Mouse (Mus musculus): ENCODE measurements around the gene Elavl3. TPM values are rescaled to one million over a fixed set of nuclear protein-coding genes. Genes with fewer than 3 reads are reported as not detected.
A peak's percentile ranks its signal among the peaks of the same experiment; 100 is the strongest.
"Not testable (repeated sequence)": the region's sequence is repeated elsewhere in the genome, so short reads cannot be mapped to it uniquely, and the experiment has no call there.

Gene Elavl3
- polyA plus RNA-seq, 1 experiment from 2014 or later: 0.73 TPM

DNA sequence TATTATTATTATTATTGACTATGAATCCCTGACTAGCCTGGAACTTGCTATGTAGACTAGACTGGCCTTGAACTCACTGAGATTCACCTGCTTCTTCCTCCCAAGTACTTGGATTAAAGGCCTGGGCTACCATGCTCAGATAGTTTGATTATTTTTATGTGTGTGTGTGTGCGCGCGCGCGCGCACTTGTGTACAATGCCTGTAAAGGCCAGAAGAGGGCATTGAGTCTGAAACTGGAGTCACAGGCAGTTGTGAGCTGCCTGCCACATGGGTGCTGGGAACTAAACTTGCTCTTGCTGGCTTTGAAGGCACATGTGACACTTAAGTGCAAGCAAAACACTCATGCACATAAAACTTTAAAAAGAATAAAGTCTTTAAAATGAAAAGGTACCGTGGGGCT is 37.5 kb upstream of the Elavl3 start:
- no peak for TF ChIP-seq EP300 (optimal IDR thresholded peaks at IDR 0.05)
- no peak for TF ChIP-seq CTCF (IDR thresholded peaks at IDR 0.05; ENCODE audit: low read depth)
- Histone ChIP-seq H3K4me1 (replicated peaks; ENCODE audit: control insufficient read depth, insufficient read depth) (no peaks in the 10 kb centered on the region), H3K27ac (replicated peaks) (no peak overlapping the region), H3K4me2 (replicated peaks; ENCODE audit: low read depth) (no peak overlapping the region), H3K27me3 (ENCODE audit: control insufficient read depth, insufficient read depth, low read length) (no peaks in the 10 kb centered on the region), H3K36me3 (ENCODE audit: control insufficient read depth, insufficient read depth, low read length) (no peaks in the 10 kb centered on the region), H3K4me3 (ENCODE audit: low read depth, low read length) (no peak overlapping the region), H3K9ac (ENCODE audit: low read length) (no peak overlapping the region), H3K9me3 (ENCODE audit: control insufficient read depth, low read length) (no peaks in the 10 kb centered on the region)
- no peak for DNase-seq (ENCODE audit: low spot score)
- ATAC-seq (ENCODE audit: low FRiP score, low TSS enrichment): no peak
- WGBS: 97% methylated on average over 7 of the region's 7 CpGs

DNA sequence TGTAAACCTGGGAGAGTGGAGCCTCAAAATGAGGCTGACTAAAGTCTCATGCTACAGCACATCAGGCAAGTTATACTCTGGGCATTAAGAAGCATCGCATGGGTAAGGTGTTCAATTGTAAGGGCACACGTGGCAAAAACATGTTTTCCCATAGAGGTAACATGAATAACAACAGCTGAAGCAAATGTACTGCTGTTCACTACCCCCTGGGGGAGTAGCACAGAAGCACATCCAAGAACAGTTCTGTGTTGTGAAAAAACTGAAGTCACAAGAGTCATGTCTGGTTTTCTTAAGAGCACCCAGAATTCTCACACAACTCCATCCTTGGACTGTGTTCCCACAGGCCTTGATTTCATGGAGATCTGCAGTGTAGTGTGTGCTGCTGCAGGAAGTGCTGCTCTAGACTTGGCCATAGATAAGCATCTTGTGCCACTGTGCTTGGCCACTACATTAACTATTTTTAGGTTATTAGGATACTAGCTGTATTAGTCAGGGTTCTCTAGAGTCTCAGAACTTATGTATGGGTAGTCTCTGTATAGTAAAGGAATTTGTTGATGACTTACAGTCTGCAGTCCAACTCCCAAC is 35.3 kb upstream of the Elavl3 start:
- Histone ChIP-seq H3K36me3 (ENCODE audit: control insufficient read depth, insufficient read depth, low read length) (no peaks in the 10 kb centered on the region), H3K27ac (replicated peaks) (no peak overlapping the region), H3K4me3 (ENCODE audit: low read depth, low read length) (no peak overlapping the region), H3K9ac (ENCODE audit: low read length) (no peak overlapping the region), H3K9me3 (ENCODE audit: control insufficient read depth, low read length) (no peaks in the 10 kb centered on the region), H3K27me3 (ENCODE audit: control insufficient read depth, insufficient read depth, low read length) (no peaks in the 10 kb centered on the region), H3K4me1 (replicated peaks; ENCODE audit: control insufficient read depth, insufficient read depth) (no peaks in the 10 kb centered on the region), H3K4me2 (replicated peaks; ENCODE audit: low read depth) (no peak overlapping the region)
- ATAC-seq (ENCODE audit: low FRiP score, low TSS enrichment) (no peak), DNase-seq (ENCODE audit: low spot score) (no peak)
- WGBS: 88% methylated on average over 2 of the region's 2 CpGs
- TF ChIP-seq EP300 (optimal IDR thresholded peaks at IDR 0.05): no peak
- TF ChIP-seq CTCF (IDR thresholded peaks at IDR 0.05; ENCODE audit: low read depth): no peak

DNA sequence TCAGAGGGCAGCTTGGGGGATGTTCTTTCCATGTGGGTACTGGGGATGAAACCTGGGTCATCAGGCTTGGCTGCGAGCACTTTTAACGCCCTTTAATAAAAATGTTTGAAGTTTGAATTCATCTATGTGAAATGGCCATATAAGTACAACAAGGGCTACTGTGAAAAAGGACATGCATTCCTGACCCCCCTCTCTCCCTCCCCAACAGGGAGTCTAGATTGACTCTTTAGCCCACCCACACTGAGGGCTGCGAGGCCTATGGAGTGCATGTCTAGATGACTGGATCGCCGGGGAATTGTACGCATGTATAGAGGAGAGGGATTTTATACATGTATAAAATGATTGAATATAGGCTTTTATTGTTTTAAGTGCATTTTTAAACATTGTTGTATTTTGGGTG is 34.2 kb upstream of the Elavl3 start:
- peak; percentile 25; the same call in 1 of the 2 replicates for ATAC-seq (ENCODE audit: low FRiP score, low TSS enrichment)
- Histone ChIP-seq H3K27me3 (ENCODE audit: control insufficient read depth, insufficient read depth, low read length) (no peaks in the 10 kb centered on the region), H3K4me2 (replicated peaks; ENCODE audit: low read depth) (peak overlapping the region; percentile 74), H3K4me1 (replicated peaks; ENCODE audit: control insufficient read depth, insufficient read depth) (no peaks in the 10 kb centered on the region), H3K27ac (replicated peaks) (peak overlapping the region; percentile 93), H3K9me3 (ENCODE audit: control insufficient read depth, low read length) (no peaks in the 10 kb centered on the region), H3K4me3 (ENCODE audit: low read depth, low read length) (peak overlapping the region; percentile 69), H3K36me3 (ENCODE audit: control insufficient read depth, insufficient read depth, low read length) (no peaks in the 10 kb centered on the region), H3K9ac (ENCODE audit: low read length) (peak overlapping the region; percentile 70)
- 43% methylated on average over 6 of the region's 6 CpGs for WGBS
- TF ChIP-seq EP300 (optimal IDR thresholded peaks at IDR 0.05) (peak; percentile 35), CTCF (IDR thresholded peaks at IDR 0.05; ENCODE audit: low read depth) (no peak)
- no peak for DNase-seq (ENCODE audit: low spot score)

DNA sequence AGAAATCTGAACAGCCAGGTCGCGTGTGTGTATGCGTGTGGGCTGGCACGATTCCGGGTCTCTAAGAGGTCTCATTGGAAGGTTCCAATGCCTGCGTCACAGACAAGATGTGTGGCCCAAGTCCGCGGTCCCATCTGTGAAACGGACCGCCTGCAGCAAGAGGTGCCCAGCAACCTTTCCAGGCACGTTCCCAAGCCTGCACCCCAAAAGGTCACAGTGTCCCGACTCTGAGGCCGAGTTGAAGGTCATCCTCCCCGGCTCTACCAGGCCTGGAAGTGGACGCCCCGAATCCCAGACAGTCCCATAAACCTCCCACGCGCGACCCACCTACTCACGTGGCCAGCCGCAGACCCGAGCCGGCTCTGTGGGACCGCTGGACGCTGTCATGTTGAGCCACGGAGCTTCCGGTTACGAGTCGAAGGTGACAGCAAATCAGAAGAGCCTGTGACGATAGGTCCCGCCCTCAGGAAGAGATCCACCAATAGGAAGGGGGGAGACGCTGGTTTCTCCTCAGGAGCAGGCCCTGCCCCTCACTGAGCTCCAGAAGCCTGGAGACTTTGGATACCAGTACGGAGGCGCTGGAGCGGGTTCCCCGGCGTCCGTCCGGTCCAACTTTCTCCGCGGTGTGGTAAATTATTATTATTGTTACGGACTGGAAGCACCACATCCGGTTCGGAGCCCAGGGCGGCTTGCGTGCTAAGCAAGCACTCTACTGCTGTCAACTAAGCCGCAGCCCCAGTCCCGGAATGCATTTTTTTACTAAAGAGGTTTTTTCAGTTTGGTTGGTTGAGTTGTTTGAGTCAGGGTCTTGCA is 33.4 kb upstream of the Elavl3 start, which contains the start of gene Ecsit:
Gene Ecsit, minus strand, starts transcription at position 417 of the 813 bp plus-strand sequence.
- TF ChIP-seq EP300 (optimal IDR thresholded peaks at IDR 0.05): no peak
- TF ChIP-seq CTCF (IDR thresholded peaks at IDR 0.05; ENCODE audit: low read depth): 0 out of 2 replicates have a peak, but pooled peaks have one; percentile 1
- Histone ChIP-seq H3K27ac (replicated peaks) (peak within 1 kb of the TSS; percentile 93), H3K4me1 (replicated peaks; ENCODE audit: control insufficient read depth, insufficient read depth) (no peaks in the 10 kb centered on the region), H3K9me3 (ENCODE audit: control insufficient read depth, low read length) (no peaks in the 10 kb centered on the region), H3K27me3 (ENCODE audit: control insufficient read depth, insufficient read depth, low read length) (no peaks in the 10 kb centered on the region), H3K9ac (ENCODE audit: low read length) (peak within 1 kb of the TSS; percentile 77), H3K36me3 (ENCODE audit: control insufficient read depth, insufficient read depth, low read length) (no peaks in the 10 kb centered on the region), H3K4me3 (ENCODE audit: low read depth, low read length) (peak within 1 kb of the TSS; percentile 69), H3K4me2 (replicated peaks; ENCODE audit: low read depth) (peak within 1 kb of the TSS; percentile 74)
- DNase-seq (ENCODE audit: low spot score) (peak; percentile 93), ATAC-seq (ENCODE audit: low FRiP score, low TSS enrichment) (peak; percentile 99)
- WGBS: under 1% methylated on average over 48 of the region's 48 CpGs

DNA sequence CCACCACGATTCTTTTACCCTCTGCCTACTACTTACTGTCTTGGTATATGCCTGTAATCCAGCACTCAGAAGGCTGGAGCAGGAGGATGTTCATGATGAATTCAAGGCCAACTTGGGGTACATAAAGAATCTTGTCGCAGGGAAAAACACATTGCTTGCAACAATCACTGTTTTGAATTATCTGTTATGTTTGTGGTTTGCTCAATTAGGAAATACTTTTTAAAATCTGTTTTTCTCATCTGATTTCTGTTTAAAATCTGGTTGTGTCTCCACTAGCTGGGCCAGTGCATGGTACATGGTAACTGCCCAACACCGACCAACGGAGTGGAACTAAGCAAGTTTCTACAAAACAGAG is 32.8 kb upstream of the Elavl3 start:
- Histone ChIP-seq H3K9me3 (ENCODE audit: control insufficient read depth, low read length) (no peaks in the 10 kb centered on the region), H3K4me2 (replicated peaks; ENCODE audit: low read depth) (peak overlapping the region; percentile 74), H3K4me3 (ENCODE audit: low read depth, low read length) (peak overlapping the region; percentile 69), H3K36me3 (ENCODE audit: control insufficient read depth, insufficient read depth, low read length) (no peaks in the 10 kb centered on the region), H3K4me1 (replicated peaks; ENCODE audit: control insufficient read depth, insufficient read depth) (no peaks in the 10 kb centered on the region), H3K9ac (ENCODE audit: low read length) (peak overlapping the region; percentile 77), H3K27me3 (ENCODE audit: control insufficient read depth, insufficient read depth, low read length) (no peaks in the 10 kb centered on the region), H3K27ac (replicated peaks) (peak overlapping the region; percentile 93; the same call in 1 of the 2 replicates)
- DNase-seq (ENCODE audit: low spot score) (no peak), ATAC-seq (ENCODE audit: low FRiP score, low TSS enrichment) (no peak)
- TF ChIP-seq CTCF (IDR thresholded peaks at IDR 0.05; ENCODE audit: low read depth) (no peak), EP300 (optimal IDR thresholded peaks at IDR 0.05) (no peak)
- WGBS: 26% methylated on average over 4 of the region's 4 CpGs

DNA sequence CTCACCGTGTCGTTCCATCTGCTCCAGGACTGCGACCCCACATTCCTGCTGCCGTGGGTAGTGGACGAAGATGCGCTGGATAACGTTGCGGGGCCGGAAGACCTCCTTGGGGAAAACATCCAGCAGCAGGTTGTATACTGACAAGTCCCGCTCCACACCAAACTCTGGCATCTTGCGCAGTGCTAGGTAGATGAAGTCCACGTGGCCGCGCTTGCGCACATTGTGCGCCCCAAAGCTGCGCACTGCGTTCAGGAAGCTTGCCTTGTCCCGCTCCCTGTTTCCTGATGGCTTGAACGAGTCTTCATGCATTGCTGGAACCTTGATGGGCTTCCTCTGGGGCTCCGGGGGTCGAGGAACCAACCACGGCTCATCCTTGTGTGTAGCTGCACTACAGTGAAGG is 24.4 kb upstream of the Elavl3 start:
- TF ChIP-seq EP300 (optimal IDR thresholded peaks at IDR 0.05) (no peak), CTCF (IDR thresholded peaks at IDR 0.05; ENCODE audit: low read depth) (no peak)
- H3K36me3 ChIP-seq (ENCODE audit: control insufficient read depth, insufficient read depth, low read length): peaks cover 6% of the 10 kb centered on the region; the same call in 1 of the 2 replicates
- 92% methylated on average over 23 of the region's 23 CpGs for WGBS

DNA sequence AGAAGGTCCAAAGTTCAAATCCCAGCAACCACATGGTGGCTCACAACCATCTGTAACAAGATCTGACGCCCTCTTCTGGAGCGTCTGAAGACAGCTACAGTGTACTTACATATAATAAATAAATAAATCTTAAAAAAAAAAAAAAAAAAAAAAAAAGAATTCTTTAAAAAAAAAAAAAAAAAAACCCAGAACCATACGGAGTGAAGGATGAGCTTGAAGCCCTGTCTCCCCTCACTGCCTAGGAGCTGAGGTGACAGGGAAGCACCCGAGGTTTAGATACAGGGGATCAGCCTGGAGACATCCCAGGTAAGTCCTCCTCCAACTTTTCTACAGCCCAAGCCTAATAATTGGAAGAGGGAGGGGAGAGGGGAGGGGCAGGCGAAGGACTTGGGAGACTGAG is 24.0 kb upstream of the Elavl3 start:
- not testable (repeated sequence) for H3K9me3 ChIP-seq (ENCODE audit: control insufficient read depth, low read length); H3K4me1 ChIP-seq (replicated peaks; ENCODE audit: control insufficient read depth, insufficient read depth); DNase-seq (ENCODE audit: low spot score); H3K27me3 ChIP-seq (ENCODE audit: control insufficient read depth, insufficient read depth, low read length); ATAC-seq (ENCODE audit: low FRiP score, low TSS enrichment); H3K36me3 ChIP-seq (ENCODE audit: control insufficient read depth, insufficient read depth, low read length); H3K4me2 ChIP-seq (replicated peaks; ENCODE audit: low read depth); H3K27ac ChIP-seq (replicated peaks); H3K9ac ChIP-seq (ENCODE audit: low read length); H3K4me3 ChIP-seq (ENCODE audit: low read depth, low read length)
- 76% methylated on average over 5 of the region's 5 CpGs for WGBS

More for the DNA sequence above, 24.4 kb upstream of the Elavl3 start:
- Histone ChIP-seq H3K27me3 (ENCODE audit: control insufficient read depth, insufficient read depth, low read length) (no peaks in the 10 kb centered on the region), H3K4me3 (ENCODE audit: low read depth, low read length) (no peak overlapping the region), H3K9ac (ENCODE audit: low read length) (no peak overlapping the region), H3K9me3 (ENCODE audit: control insufficient read depth, low read length) (no peaks in the 10 kb centered on the region), H3K27ac (replicated peaks) (no peak overlapping the region), H3K4me2 (replicated peaks; ENCODE audit: low read depth) (no peak overlapping the region), H3K4me1 (replicated peaks; ENCODE audit: control insufficient read depth, insufficient read depth) (no peaks in the 10 kb centered on the region)
- DNase-seq (ENCODE audit: low spot score) (no peak), ATAC-seq (ENCODE audit: low FRiP score, low TSS enrichment) (no peak)

Measured in stomach, postnatal 0 days (tissue).